Mouse (Mus musculus) brain, embryonic 14.5 days (tissue): ENCODE results near the gene Bank1.

Experiments
- CTCF ChIP-seq: fragments of 200-500 bp; IDR thresholded peaks from 2 replicates; pipeline ENCODE4 v1.5.1; 2012; ENCODE audit warnings: inconsistent platforms, mild to moderate bottlenecking, moderate library complexity, borderline replicate concordance; ENCODE audit not compliant: insufficient read depth, insufficient read length; ENCODE audit errors: extremely low read depth
- POLR2A ChIP-seq: fragments of 200-500 bp; IDR thresholded peaks from 2 replicates; pipeline ENCODE4 v1.6.1; 2012; ENCODE audit warnings: mild to moderate bottlenecking, inconsistent platforms, borderline replicate concordance; ENCODE audit not compliant: poor library complexity, insufficient read depth, insufficient read length, severe bottlenecking; ENCODE audit errors: extremely low read depth

DNA sequence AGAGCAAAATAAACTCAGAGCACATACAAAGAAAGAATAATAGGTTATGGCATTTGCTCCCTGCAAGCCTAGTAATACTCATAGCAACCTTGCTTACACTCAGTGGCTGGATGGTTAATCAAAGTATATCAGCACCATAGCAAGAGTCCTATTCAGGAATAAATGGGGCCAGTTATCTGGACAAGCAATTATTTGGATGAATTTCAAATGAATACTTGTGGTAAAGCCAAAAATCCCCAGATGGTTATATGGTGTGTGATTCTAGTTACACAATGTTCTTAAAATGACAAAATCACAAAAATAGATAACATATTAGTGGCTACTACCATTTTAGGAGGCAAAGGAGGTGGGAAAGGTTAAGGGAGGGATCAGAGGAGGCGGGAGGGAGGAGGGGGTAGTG, 22.7 kb upstream of the Bank1 start:
- no peak for TF ChIP-seq POLR2A
- no peak for TF ChIP-seq CTCF
